Mouse (Mus musculus) E14TG2a.4 (cell line): ENCODE measurements around the gene Klkb1.
"Not testable (repeated sequence)": the region's sequence is repeated elsewhere in the genome, so short reads cannot be mapped to it uniquely, and the experiment has no call there.

ENCODE experiments used
- H3K27me3 ChIP-seq: 2 replicates; pipeline ENCODE4 v1.6.1; 2014; ENCODE audit warnings: low read length, control low read depth; ENCODE audit not compliant: insufficient read depth
- H3K36me3 ChIP-seq: 2 replicates; pipeline ENCODE4 v1.6.1; 2014; ENCODE audit warnings: low read length, control low read depth; ENCODE audit not compliant: insufficient read depth
- H3K4me1 ChIP-seq: replicated peaks from 2 replicates; pipeline ENCODE4 v1.6.1; 2014; ENCODE audit warnings: low read depth, low read length, control low read depth
- H3K4me3 ChIP-seq: replicated peaks from 2 replicates; pipeline ENCODE4 v1.5.1; 2014; ENCODE audit warnings: mild to moderate bottlenecking, low read length
- H3K9me3 ChIP-seq: 2 replicates; pipeline ENCODE4 v1.6.1; 2014; ENCODE audit warnings: low read length, control low read depth
- CTCF ChIP-seq: conservative IDR thresholded peaks from 2 replicates; pipeline ENCODE4 v1.5.1; 2014; ENCODE audit warnings: low read length
- NANOG ChIP-seq: IDR thresholded peaks from 2 replicates; pipeline ENCODE4 v1.6.1; 2014; ENCODE audit warnings: borderline replicate concordance, low read length, mixed read lengths
- POU5F1 ChIP-seq: IDR thresholded peaks from 2 replicates; pipeline ENCODE4 v1.6.1; 2014; ENCODE audit warnings: low read length, borderline replicate concordance

Gene Klkb1

DNA sequence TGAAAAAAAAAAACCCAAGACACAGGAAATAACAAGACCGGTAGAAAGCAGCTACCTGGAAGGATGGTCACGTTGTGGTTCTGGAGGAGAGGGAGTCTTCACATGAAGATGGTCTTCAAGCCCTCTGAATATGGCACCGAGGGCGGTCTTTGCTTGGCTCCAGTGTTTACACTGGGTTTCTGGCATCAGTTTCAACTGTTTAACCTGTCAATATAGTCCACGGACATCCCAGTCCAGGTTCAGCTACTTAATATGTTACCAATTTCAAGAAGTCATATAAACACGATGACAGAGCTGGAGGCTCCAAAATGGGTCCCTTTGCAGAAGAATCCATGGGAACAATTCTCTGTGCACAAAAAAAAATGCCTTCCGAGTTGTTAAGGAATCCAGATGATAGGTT, at the start of gene Klkb1:
Gene Klkb1 (minus strand): TSS at position 173 of the 400 bp plus-strand sequence.
- Histone ChIP-seq H3K36me3 (no peaks in the 10 kb centered on the region), H3K4me1 (no peaks in the 10 kb centered on the region), H3K4me3 (no peak within 1 kb of the TSS), H3K9me3 (peaks cover 13% of the 10 kb centered on the region), H3K27me3 (no peaks in the 10 kb centered on the region)
- no peak for TF ChIP-seq POU5F1
- no peak for TF ChIP-seq NANOG
- no peak for TF ChIP-seq CTCF

DNA sequence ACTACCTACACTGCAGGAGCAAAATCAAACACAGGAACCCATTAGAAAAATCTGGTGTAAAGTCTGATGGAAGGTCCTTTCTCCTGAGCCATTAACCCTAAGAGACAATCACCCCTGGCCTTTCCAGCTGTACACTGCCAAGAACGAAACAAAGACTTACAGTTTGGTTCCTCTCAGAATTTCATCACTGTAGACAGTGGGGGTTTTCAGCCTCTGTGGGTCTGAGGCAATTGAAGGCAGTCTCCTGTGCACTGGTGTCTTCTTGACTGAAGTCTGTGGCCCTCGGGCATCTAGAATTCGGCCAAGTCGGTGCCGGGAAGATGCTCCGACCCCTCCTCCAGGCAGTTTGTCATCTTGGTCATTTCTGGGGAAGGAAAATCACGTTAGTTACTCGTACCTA, 49.6 kb upstream of the Klkb1 start:
- TF ChIP-seq POU5F1 (no peak), NANOG (no peak), CTCF (no peak)
- Histone ChIP-seq H3K27me3 (0 out of 2 replicates have a peak, but pooled peaks cover 3% of the 10 kb centered on the region), H3K36me3 (no peaks in the 10 kb centered on the region), H3K9me3 (peaks cover 12% of the 10 kb centered on the region; the same call in 1 of the 2 replicates), H3K4me1 (no peaks in the 10 kb centered on the region), H3K4me3 (no peak overlapping the region)

GRCm38 (mm10) chr8:45341630-45342628, 47.3 kb upstream of the Klkb1 start:
- Histone ChIP-seq H3K27me3 (0 out of 2 replicates have a peak, but pooled peaks cover 3% of the 10 kb centered on the region), H3K9me3 (peaks cover 20% of the 10 kb centered on the region), H3K36me3 (no peaks in the 10 kb centered on the region), H3K4me3 (no peak overlapping the region), H3K4me1 (no peaks in the 10 kb centered on the region)
- TF ChIP-seq NANOG, result no peak

GRCm38 (mm10) chr8:45333493-45333892, 38.8 kb upstream of the Klkb1 start:
- H3K9me3 ChIP-seq, result peaks cover 13% of the 10 kb centered on the region
- TF ChIP-seq POU5F1 (no peak), NANOG (no peak), CTCF (no peak)
- no peaks in the 10 kb centered on the region for H3K36me3 ChIP-seq

GRCm38 (mm10) chr8:45332685-45333409, 38.2 kb upstream of the Klkb1 start, which contains the start of gene Cyp4v3:
Gene Cyp4v3, minus strand, starts transcription at chr8:45333216.
- TF ChIP-seq CTCF (no peak), NANOG (no peak), POU5F1 (no peak)
- Histone ChIP-seq H3K4me3 (peak within 1 kb of the TSS; percentile 79), H3K9me3 (peaks cover 9% of the 10 kb centered on the region), H3K36me3 (no peaks in the 10 kb centered on the region), H3K27me3 (peaks cover 21% of the 10 kb centered on the region), H3K4me1 (peaks cover 15% of the 10 kb centered on the region)

More at GRCm38 (mm10) chr8:45333493-45333892, 38.8 kb upstream of the Klkb1 start:
- H3K27me3 ChIP-seq, result peaks cover 21% of the 10 kb centered on the region
- peak overlapping the region; percentile 79 for H3K4me3 ChIP-seq
- H3K4me1 ChIP-seq, result peaks cover 15% of the 10 kb centered on the region

DNA sequence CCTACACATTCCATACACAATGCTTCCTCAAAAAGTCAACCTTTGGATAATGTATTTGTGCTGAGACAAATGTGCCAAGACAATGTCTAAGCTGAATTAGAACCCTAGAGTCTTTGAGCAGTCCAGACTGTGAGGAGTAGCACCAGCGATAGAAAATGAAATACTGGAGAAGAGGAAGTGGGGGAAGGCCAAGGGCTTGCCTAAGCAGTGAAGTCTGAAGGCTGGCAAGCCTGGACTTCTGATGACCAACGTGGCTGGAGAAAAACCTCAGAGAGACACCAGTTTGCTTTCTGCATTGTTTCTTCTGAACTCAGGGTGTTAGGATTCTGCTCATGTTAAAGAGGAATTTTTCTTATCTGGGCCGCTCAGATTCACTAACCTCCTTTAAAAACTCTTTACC, 36.2 kb upstream of the Klkb1 start:
- Histone ChIP-seq H3K9me3 (0 out of 2 replicates have a peak, but pooled peaks cover 4% of the 10 kb centered on the region), H3K36me3 (no peaks in the 10 kb centered on the region), H3K4me3 (no peak overlapping the region), H3K27me3 (peaks cover 21% of the 10 kb centered on the region), H3K4me1 (peaks cover 15% of the 10 kb centered on the region)
- TF ChIP-seq CTCF (no peak), POU5F1 (no peak), NANOG (no peak)

DNA sequence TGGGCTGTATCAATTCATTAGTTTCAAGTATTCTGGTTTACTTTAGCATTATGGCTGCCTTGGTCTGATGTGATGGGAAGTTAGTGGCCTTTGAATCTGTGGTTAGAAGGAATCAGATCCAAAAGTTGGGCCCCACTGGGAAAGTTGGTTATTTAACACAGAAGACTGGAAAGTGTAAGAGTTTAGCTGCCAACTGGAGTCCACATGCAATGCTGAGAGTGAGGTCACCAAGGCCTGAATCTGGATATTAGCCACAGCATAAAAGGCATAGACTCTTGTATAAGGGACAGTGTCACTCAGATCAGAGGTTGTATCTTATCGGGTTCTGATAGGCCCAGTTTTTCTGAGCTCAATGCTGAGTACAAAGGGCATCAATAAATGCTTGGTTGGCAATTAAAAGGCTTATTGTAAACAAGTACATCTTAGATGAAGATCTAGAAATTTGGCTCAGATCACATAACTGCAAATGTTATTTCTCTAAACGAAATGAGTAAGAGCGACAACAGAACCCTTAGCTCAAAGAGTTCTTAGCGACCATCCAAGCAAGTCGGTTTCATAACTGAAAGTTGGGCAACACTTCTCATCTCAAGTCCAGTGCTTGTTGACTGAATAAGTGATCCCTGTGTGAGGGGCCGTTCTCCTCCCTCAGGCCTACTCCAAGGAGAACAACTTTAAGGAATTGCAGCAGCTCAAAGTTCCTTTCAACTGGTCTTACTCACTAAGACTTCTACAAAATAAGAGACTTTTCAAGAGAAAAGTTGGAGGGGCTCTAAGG, 34.7 kb upstream of the Klkb1 start:
- Histone ChIP-seq H3K27me3 (peaks cover 21% of the 10 kb centered on the region), H3K9me3 (0 out of 2 replicates have a peak, but pooled peaks cover 4% of the 10 kb centered on the region), H3K4me3 (no peak overlapping the region), H3K4me1 (peaks cover 15% of the 10 kb centered on the region), H3K36me3 (no peaks in the 10 kb centered on the region)
- TF ChIP-seq NANOG (no peak), CTCF (no peak), POU5F1 (no peak)

DNA sequence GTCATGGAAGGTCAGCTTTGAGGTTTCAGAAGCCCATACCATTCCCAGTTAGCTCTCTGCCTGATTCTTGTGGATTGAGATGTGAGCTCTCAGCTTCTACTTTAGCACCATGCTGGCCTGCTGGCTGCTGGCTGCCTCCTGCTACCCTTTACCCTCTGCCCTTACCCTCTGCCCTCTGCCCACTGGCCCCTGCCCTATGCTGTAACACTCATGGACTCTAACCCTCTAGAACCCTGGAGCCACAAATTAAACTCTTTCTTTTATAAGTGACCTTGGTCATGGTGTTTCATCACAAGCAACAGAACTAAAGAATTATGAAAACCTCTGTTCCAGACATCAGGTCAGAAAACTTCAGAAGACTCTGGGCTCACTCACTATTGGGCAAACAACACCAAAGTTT, 32.4 kb upstream of the Klkb1 start:
- not testable (repeated sequence) for H3K36me3 ChIP-seq, H3K4me3 ChIP-seq, H3K27me3 ChIP-seq, H3K4me1 ChIP-seq, H3K9me3 ChIP-seq
